Mouse (Mus musculus) forebrain, embryonic 13.5 days (tissue): ENCODE measurements around the gene Crtac1. TPM values are rescaled to one million over a fixed set of nuclear protein-coding genes. Genes with fewer than 3 reads are reported as not detected.

ENCODE experiments used
- ATAC-seq: fragments of 200-750 bp; cut with Nextera tagmentation; 2 replicates; pipeline ENCODE4 v1.8.0; 2017
- H3K27ac ChIP-seq: fragments of 300-500 bp; sonication (generic); 2 replicates; pipeline ENCODE4 v1.5.1; 2015; ENCODE audit warnings: inconsistent platforms, mild to moderate bottlenecking, moderate library complexity
- H3K27me3 ChIP-seq: fragments of 300-500 bp; sonication (generic); 2 replicates; pipeline ENCODE4 v1.6.1; 2015; ENCODE audit warnings: mild to moderate bottlenecking, inconsistent platforms
- H3K36me3 ChIP-seq: fragments of 300-500 bp; sonication (generic); 2 replicates; pipeline ENCODE4 v1.6.1; 2015; ENCODE audit warnings: mild to moderate bottlenecking, inconsistent platforms; ENCODE audit not compliant: poor library complexity, severe bottlenecking
- H3K4me1 ChIP-seq: fragments of 300-500 bp; sonication (generic); 2 replicates; pipeline ENCODE4 v1.6.1; 2015; ENCODE audit warnings: inconsistent platforms
- H3K4me2 ChIP-seq: fragments of 300-500 bp; sonication (generic); 2 replicates; pipeline ENCODE4 v1.6.1; 2015; ENCODE audit warnings: inconsistent platforms, mild to moderate bottlenecking, moderate library complexity
- H3K4me3 ChIP-seq: fragments of 300-500 bp; sonication (generic); 2 replicates; pipeline ENCODE4 v1.5.1; 2015; ENCODE audit warnings: mild to moderate bottlenecking, inconsistent platforms
- H3K9ac ChIP-seq: fragments of 300-500 bp; sonication (generic); 2 replicates; pipeline ENCODE4 v1.6.1; 2015; ENCODE audit warnings: mild to moderate bottlenecking, inconsistent platforms
- H3K9me3 ChIP-seq: fragments of 300-500 bp; sonication (generic); replicated peaks from 2 replicates; pipeline ENCODE4 v1.6.1; 2016; ENCODE audit warnings: inconsistent platforms
- WGBS: fragments of 180-500 bp; shearing (Covaris S2); methylation state at CpG from one replicate; pipeline ENCODE4 v1.1.7; 2015; 5-methylcytosine and 5-hydroxymethylcytosine counted together
- polyA plus RNA-seq: library from polyadenylated mRNA; unstranded; fragments of >200 nt; fragmentation: Nextera tagmentation; extraction: Ambion mirVana; gene quantifications from 2 replicates; pipeline ENCODE4 v1.2.1, GENCODE M21; 2015

Gene Crtac1
- polyA plus RNA-seq, 1 experiment from 2014 or later: 12.0 TPM

- Histone ChIP-seq H3K9ac (no peak overlapping the region), H3K36me3 (no peaks in the 10 kb centered on the region), H3K27ac (no peak overlapping the region), H3K9me3 (no peaks in the 10 kb centered on the region), H3K4me3 (no peak overlapping the region), H3K27me3 (peaks cover 31% of the 10 kb centered on the region), H3K4me1 (peaks cover 21% of the 10 kb centered on the region), H3K4me2 (no peak overlapping the region)
- ATAC-seq: no peak
- WGBS: 18% methylated on average over 5 of the region's 5 CpGs
Observed at GRCm38 (mm10) chr19:42409856-42410255, 21.7 kb downstream of the Crtac1 start.

- peak; percentile 70; the same call in 1 of the 2 replicates for ATAC-seq
- H3K27ac ChIP-seq: no peak overlapping the region
Observed at GRCm38 (mm10) chr19:42409226-42409625, 22.4 kb downstream of the Crtac1 start.

GRCm38 (mm10) chr19:42404364-42404763, 27.2 kb downstream of the Crtac1 start:
- 87% methylated on average over 15 of the region's 15 CpGs for WGBS
- Histone ChIP-seq H3K9me3 (no peaks in the 10 kb centered on the region), H3K9ac (no peak overlapping the region), H3K4me2 (no peak overlapping the region), H3K27me3 (peaks cover 5% of the 10 kb centered on the region; the same call in 1 of the 2 replicates), H3K4me3 (no peak overlapping the region), H3K36me3 (no peaks in the 10 kb centered on the region), H3K4me1 (peaks cover 14% of the 10 kb centered on the region), H3K27ac (no peak overlapping the region)
- no peak for ATAC-seq

More at GRCm38 (mm10) chr19:42409226-42409625, 22.4 kb downstream of the Crtac1 start:
- 2% methylated on average over 19 of the region's 19 CpGs for WGBS
- Histone ChIP-seq H3K36me3 (no peaks in the 10 kb centered on the region), H3K27me3 (peaks cover 28% of the 10 kb centered on the region), H3K4me1 (peaks cover 21% of the 10 kb centered on the region), H3K9ac (peak overlapping the region; percentile 50; the same call in 1 of the 2 replicates), H3K9me3 (no peaks in the 10 kb centered on the region), H3K4me2 (peak overlapping the region; percentile 58), H3K4me3 (peak overlapping the region; percentile 24)

GRCm38 (mm10) chr19:42399974-42400373, 31.6 kb downstream of the Crtac1 start:
- H3K4me1 ChIP-seq: peaks cover 6% of the 10 kb centered on the region
- no peak overlapping the region for H3K27ac ChIP-seq
- ATAC-seq: no peak
- no peaks in the 10 kb centered on the region for H3K9me3 ChIP-seq
- no peaks in the 10 kb centered on the region for H3K36me3 ChIP-seq
- H3K4me3 ChIP-seq: no peak overlapping the region
- WGBS: 72% methylated on average over 3 of the region's 3 CpGs
- no peak overlapping the region for H3K4me2 ChIP-seq
- no peak overlapping the region for H3K9ac ChIP-seq
- no peaks in the 10 kb centered on the region for H3K27me3 ChIP-seq

GRCm38 (mm10) chr19:42397281-42397680, 34.3 kb downstream of the Crtac1 start:
- 22% methylated on average over 11 of the region's 11 CpGs for WGBS
- Histone ChIP-seq H3K27ac (no peak overlapping the region), H3K36me3 (no peaks in the 10 kb centered on the region), H3K9ac (no peak overlapping the region), H3K27me3 (no peaks in the 10 kb centered on the region), H3K4me3 (no peak overlapping the region), H3K4me1 (peaks cover 24% of the 10 kb centered on the region), H3K9me3 (no peaks in the 10 kb centered on the region), H3K4me2 (no peak overlapping the region)
- no peak for ATAC-seq

GRCm38 (mm10) chr19:42394848-42395534, 36.6 kb downstream of the Crtac1 start:
- Histone ChIP-seq H3K9ac (no peak overlapping the region), H3K4me1 (peaks cover 24% of the 10 kb centered on the region), H3K27me3 (no peaks in the 10 kb centered on the region), H3K4me2 (no peak overlapping the region), H3K4me3 (no peak overlapping the region), H3K9me3 (no peaks in the 10 kb centered on the region), H3K36me3 (no peaks in the 10 kb centered on the region), H3K27ac (no peak overlapping the region)
- WGBS: 41% methylated on average over 2 of the region's 2 CpGs
- ATAC-seq: peak; percentile 51; the same call in 1 of the 2 replicates

- no peak overlapping the region for H3K4me3 ChIP-seq
- no peaks in the 10 kb centered on the region for H3K27me3 ChIP-seq
- ATAC-seq: no peak
- H3K9me3 ChIP-seq: no peaks in the 10 kb centered on the region
- peaks cover 24% of the 10 kb centered on the region for H3K4me1 ChIP-seq
- no peak overlapping the region for H3K4me2 ChIP-seq
- no peaks in the 10 kb centered on the region for H3K36me3 ChIP-seq
- no peak overlapping the region for H3K9ac ChIP-seq
- WGBS: 79% methylated on average over 4 of the region's 4 CpGs
- H3K27ac ChIP-seq: no peak overlapping the region
Observed at GRCm38 (mm10) chr19:42393920-42394319, 37.7 kb downstream of the Crtac1 start.

GRCm38 (mm10) chr19:42392094-42392493, 39.5 kb downstream of the Crtac1 start:
- Histone ChIP-seq H3K4me1 (peaks cover 24% of the 10 kb centered on the region), H3K27me3 (no peaks in the 10 kb centered on the region), H3K4me2 (no peak overlapping the region), H3K27ac (no peak overlapping the region), H3K4me3 (no peak overlapping the region), H3K9ac (no peak overlapping the region), H3K9me3 (no peaks in the 10 kb centered on the region), H3K36me3 (no peaks in the 10 kb centered on the region)
- no peak for ATAC-seq
- WGBS: 86% methylated on average over 8 of the region's 8 CpGs

GRCm38 (mm10) chr19:42389574-42389973, 42.0 kb downstream of the Crtac1 start:
- WGBS: 89% methylated on average over 14 of the region's 14 CpGs
- no peaks in the 10 kb centered on the region for H3K36me3 ChIP-seq

GRCm38 (mm10) chr19:42384981-42385598, 46.5 kb downstream of the Crtac1 start:
- Histone ChIP-seq H3K27me3 (peaks cover 13% of the 10 kb centered on the region), H3K9ac (0 out of 2 replicates have a peak overlapping the region, but pooled peaks have one; percentile 9), H3K4me3 (no peak overlapping the region), H3K9me3 (no peaks in the 10 kb centered on the region), H3K4me1 (peaks cover 25% of the 10 kb centered on the region), H3K27ac (peak overlapping the region; percentile 20; the same call in 1 of the 2 replicates), H3K4me2 (peak overlapping the region; percentile 45), H3K36me3 (no peaks in the 10 kb centered on the region)
- 6% methylated on average over 15 of the region's 15 CpGs for WGBS
- peak; percentile 25 for ATAC-seq

More at GRCm38 (mm10) chr19:42389574-42389973, 42.0 kb downstream of the Crtac1 start:
- H3K27me3 ChIP-seq: no peaks in the 10 kb centered on the region
- H3K9me3 ChIP-seq: no peaks in the 10 kb centered on the region
- ATAC-seq: no peak
- no peak overlapping the region for H3K4me2 ChIP-seq
- H3K4me1 ChIP-seq: peaks cover 24% of the 10 kb centered on the region
- H3K9ac ChIP-seq: no peak overlapping the region
- H3K4me3 ChIP-seq: no peak overlapping the region
- H3K27ac ChIP-seq: no peak overlapping the region

- Histone ChIP-seq H3K9me3 (no peaks in the 10 kb centered on the region), H3K9ac (peak overlapping the region; percentile 60), H3K4me1 (peaks cover 25% of the 10 kb centered on the region), H3K27ac (peak overlapping the region; percentile 72; the same call in 1 of the 2 replicates), H3K27me3 (peaks cover 16% of the 10 kb centered on the region), H3K36me3 (no peaks in the 10 kb centered on the region), H3K4me3 (peak overlapping the region; percentile 31), H3K4me2 (peak overlapping the region; percentile 64)
- WGBS: 4% methylated on average over 13 of the region's 13 CpGs
- peak; percentile 27; the same call in 1 of the 2 replicates for ATAC-seq
Observed at GRCm38 (mm10) chr19:42380981-42381373, 50.6 kb downstream of the Crtac1 start.

GRCm38 (mm10) chr19:42380321-42380980, 51.1 kb downstream of the Crtac1 start:
- H3K27ac ChIP-seq: peak overlapping the region; percentile 72
- peaks cover 16% of the 10 kb centered on the region for H3K27me3 ChIP-seq
- no peaks in the 10 kb centered on the region for H3K36me3 ChIP-seq
- peak; percentile 63 for ATAC-seq
- H3K4me3 ChIP-seq: peak overlapping the region; percentile 31
- H3K4me1 ChIP-seq: peaks cover 24% of the 10 kb centered on the region
- peak overlapping the region; percentile 64 for H3K4me2 ChIP-seq
- 3% methylated on average over 25 of the region's 26 CpGs for WGBS
- no peaks in the 10 kb centered on the region for H3K9me3 ChIP-seq
- H3K9ac ChIP-seq: peak overlapping the region; percentile 60
